Mouse (Mus musculus): ENCODE data around the gene Sars2. TPM values are rescaled to one million over a fixed set of nuclear protein-coding genes. Genes with fewer than 3 reads are reported as not detected.
A peak's percentile ranks its signal among the peaks of the same experiment; 100 is the strongest.

Gene Sars2
- total RNA-seq, 2 experiments from 2014 or later: 18.5 to 18.8 TPM

DNA sequence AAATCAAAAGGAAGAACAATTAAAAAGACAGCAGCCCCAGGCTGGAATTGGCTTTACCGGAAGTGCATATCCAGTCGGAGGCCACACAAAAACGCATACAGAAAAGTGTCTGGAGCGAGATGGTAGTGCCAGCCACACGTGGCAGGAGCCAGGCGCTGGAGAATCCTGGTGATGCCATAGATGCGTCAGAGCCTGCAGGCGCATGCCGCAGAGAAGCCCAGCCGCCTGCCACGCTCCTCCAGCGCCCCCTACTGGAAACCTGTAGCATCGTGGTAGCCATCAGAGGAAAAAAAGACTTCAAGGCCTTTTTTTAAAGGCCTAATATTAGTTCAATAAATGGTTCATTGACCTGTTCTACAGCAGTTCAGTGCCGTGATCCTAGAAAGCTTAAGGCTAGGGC, 15.2 kb upstream of the Sars2 start:
- peak; percentile 90 to 91 for DNase-seq

DNA sequence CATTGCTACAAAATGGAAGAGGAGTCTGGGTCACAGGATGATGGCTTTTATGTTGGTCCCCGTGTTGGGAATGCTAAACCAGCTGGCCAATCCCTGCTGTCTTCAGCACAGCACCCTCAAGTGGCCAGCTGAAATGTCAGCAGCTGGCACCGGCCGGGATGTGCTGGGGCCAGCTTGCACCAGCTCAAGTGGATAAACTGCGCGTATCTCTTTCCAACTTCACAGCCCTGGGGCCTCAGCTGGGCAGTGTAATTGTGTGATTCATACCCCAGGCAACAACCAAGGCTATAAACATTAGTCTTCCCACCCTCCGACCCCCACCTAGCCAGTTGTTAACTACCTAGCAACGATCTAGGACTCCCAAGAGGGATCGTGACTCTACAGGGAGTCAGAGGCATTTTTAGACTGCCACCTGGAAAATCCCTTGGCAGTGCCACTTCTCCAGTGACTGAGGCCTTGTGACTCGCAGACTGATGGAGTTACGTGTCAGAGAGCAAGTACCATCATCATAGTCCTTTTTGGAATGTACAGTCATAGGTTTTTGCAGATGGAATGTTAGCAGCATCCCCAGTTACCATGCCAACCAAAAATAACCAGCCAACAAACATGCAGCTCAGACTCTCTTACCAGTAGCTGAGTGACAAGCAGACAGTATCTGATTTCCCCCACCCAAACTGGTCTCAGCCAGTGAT, 14.0 kb upstream of the Sars2 start:
- DNase-seq: peak; percentile 32 to 38

DNA sequence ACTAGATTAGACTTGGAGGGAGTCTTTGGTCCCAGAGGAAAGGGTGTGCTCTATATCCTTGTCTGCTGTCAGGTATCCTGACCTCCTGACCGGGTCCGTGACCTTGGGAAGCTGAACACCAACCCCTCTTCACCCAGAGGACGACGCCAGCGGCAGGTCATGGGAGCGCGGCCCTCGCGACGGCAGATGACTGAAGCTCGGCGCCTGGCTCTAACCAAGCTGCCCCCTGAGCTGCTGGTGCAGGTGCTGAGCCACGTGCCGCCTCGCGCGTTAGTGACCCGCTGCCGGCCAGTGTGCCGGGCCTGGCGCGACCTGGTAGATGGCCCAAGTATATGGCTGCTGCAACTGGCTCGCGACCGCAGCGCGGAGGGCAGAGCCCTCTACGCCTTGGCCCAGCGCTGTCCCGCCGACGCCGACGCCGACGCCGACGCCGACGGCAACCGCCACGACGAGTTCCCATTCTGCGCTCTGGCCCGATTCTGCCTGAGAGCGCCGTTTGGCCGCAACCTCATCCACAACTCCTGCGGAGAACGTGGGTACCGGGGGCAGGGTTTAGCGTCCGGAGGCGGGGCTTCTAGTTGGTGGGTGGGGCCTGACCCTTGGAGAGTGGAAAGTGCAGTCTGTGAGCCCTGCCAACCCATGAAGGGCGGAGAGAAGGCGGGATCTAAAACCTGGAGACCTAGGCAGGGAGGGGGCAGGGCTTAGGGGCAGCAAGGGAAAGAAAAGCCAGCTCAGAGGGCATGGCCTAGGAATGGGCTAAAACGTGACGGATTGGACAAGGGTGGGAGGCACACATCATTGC, 9.2 kb upstream of the Sars2 start:
- DNase-seq: peak; percentile 91

DNA sequence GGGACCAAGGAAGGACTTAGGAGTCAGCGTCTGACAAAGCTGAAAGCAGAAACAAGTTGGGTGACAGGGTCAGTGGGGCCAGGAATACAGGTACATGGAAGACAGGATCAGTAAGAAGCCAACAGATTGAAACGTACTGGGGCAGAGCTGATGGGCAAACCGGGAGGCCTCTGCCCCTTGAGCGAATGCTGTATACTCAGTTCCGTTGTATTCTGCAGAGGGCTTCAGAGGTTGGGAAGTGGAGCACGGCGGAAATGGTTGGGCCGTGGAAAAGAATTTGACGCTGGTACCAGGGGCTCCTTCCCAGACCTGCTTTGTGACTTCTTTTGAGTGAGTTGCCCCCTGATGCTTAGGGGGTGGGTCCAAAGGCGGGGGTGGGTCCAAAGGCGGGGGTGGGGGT, 8.6 kb upstream of the Sars2 start:
- DNase-seq: no peak

DNA sequence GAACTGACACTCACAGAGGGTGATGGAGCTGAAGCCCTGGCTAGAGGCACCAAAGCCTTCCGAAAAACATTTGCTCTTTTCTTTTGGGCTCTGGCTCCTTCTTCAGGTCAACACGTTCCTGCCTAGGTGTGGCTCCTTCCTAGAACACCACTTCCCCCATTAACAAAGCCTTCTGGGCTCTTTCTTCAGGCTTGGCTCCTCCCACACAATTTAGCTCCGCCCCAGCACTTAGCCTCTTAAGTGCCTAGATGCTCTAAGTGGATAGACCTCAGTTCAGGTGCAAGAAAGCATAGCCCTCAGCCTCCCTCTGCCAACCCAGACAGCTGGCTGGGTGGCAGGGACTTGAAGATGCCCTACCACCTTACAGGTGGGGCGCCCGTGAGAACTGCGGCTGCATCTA, 6.1 kb upstream of the Sars2 start:
- no peak for DNase-seq

DNA sequence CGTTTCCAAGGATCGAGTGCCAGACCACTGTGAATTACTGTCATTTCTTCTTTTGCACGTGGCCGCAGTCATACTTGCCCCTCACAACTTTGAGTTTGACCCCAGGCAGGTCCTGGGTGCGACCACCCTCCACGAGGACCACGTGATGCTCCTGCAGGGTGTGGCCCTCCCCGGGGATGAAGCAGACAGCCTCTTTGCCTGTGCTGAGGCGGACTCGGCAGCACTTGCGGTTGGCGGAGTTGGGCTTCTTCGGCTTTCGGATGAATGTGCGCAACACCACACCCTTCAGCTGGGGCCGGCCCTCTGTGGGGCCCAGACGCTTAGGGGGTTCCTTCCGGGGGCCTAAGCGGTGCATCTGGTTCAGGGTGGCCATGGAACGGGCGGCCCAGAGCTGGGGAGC, 2.0 kb upstream of the Sars2 start:
- DNase-seq: no peak

DNA sequence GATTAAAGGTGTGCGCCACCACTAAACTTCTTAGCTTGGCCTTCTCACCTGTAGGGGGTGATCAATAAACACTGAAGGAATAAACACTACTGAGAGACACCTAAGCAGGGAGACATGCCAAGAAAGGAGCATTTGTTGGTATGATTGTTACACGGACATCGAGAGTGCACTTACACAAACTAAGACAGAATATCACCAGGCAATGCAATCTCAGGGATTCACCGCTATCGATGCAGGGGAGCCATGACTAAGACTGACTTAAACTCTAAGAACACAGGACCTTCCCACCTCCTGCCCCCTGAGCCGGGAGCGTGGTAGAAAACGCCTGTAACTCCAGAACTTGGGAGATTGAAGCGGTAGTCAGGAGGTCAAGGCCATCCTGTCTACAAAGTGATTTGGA, 843 bp upstream of the Sars2 start:
- peak; percentile 32 to 33 for DNase-seq

DNA sequence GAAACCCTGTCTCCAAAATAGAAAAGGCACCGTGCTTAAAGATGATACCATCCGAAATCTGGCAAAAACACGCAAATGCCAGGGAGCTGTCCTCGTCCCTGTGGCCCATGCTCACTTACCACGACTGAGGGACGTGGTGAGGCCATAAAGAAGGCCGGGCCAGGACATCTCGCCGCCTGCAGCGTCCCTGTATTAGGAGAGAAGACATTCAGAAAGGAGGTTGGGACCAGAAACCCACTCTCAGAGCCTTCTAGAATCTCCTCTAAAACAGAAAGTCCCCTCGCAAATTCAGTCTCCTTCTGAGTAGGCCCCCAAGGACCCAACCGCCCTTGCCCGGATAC, 454 bp upstream of the Sars2 start:
- DNase-seq: no peak

DNA sequence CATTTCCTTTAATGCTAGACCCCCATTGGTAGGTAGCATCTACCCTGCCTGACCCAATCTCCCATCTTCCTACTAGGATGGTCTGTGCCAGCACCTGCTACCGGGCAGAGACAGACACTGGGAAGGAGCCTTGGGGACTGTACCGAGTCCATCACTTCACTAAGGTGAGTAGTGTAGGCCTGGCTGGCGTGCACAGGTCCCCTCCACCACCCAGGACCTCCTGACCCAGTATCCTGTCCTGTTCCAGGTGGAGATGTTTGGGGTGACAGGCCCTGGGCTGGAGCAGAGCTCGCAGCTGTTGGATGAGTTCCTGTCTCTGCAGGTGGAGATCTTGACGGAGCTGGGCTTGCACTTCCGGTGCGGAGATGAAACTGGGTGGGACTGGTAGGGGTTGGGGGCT, 8.1 kb downstream of the Sars2 start:
- no peak for DNase-seq

DNA sequence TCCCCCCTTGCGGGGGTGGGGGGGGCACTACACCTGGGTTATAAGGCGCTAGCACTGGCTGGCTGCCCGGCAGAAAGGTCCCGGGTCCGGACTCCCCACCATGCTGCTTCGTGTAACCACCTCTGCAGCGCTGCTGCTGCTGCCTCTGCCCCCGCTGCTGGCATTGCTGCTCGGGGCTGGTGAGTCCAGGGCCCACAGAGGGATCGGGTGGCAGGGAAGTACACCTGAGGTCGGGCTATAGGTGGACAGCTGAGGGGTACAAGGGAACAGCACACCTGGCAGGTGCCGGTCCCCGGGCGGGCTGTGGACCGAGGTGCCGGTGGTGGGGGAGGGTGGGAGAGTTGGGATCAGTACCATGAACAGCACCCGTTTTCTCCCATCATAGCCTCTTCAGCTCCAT, 14.3 kb downstream of the Sars2 start, which contains the start of gene Ccer2:
Gene Ccer2 (plus strand): TSS at position 96 of the 400 bp plus-strand sequence.
- no peak for DNase-seq

DNA sequence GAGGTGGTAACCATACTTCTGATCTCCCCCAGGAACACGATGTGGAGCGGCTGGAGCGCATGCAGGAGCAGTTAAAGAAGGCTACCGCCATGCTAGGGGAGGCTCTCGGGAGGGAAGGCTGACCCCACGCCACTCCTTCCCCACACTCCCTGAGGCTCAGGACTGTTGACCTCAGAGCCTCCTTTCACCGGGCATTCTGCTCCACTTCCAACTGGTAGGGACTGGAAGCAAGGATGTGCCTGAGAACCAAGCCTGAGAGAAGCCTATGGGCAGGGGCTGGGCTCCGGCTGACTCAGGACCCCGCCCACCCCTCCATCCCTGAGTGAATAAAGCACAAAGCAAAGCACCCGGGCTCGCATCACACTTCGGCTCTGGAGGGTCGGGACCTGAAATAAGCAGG, 16.8 kb downstream of the Sars2 start:
- DNase-seq: no peak

DNA sequence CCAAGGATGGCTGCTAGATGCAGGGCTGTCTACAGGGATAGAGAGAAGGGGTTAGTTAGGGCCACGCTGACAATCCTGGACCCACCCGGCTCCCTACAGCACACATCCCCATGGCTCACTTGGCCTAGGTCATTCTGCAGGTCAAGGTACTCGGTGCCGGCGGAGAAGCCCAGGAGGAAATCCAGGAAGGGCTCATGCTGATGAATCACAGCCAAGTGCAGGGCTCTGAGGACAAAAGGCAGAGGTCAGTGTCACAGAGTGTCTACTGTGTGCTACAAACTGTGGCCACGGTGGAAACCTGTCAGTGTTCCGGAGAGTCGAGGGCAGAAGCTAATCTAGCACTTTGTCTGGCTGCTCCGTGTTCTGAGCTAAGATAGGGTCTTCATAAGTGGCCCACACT, 20.1 kb downstream of the Sars2 start:
- peak; percentile 34 to 56 for DNase-seq

DNA sequence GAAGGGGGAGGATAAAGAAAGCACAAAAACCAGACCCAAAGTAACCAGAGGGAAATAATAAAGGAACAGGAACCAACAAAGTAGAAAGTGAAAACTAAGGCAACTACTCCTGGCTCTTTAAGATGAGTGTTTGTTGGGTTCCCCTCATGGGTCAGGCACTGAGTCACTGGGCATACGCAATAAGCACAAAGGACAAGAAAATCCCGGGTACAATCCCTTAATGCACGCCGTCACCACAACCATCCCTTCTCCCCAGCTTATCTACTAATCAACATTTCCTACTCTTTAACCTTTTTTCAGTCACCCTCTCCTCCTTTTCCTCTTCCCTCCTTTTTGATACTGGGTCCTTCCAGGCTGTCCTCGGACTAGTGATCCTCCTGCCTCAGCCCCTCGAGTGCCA, 23.4 kb downstream of the Sars2 start:
- peak; percentile 45 to 55 for DNase-seq

DNA sequence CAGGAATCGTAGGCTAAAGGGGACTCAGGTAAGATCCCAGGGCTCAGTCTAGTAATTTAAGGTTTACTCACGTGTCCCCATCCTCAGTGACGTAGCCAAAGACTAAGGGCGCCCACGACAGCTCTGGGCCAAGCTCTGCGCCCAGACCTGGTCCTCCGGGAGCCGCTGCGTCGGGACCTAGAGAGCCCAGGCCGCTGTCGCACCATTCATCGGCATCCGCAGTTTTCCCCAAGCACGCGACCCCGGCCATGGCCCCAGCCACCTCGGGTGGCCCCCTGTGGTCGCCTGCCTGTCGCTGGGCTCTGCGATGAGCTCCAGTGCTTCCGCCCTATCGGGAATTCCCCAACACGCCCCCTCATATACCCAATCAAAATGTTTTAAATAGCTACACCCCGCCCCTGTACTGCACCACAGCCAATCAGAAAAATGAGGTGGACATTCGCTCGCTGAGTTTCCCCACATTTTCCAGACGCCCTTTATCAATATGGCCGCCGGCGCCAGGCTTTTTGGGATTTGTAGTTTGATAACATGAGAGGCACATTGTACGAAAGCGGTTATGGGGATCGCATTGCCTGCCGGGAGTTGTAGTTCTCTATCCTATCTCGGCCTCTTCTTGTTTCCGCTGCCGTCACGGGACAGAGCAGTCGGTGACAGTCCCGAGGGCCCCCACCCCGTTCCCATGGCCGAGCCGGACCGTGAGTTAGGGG, 24.5 kb downstream of the Sars2 start, which contains the start of gene Sirt2:
Gene Sirt2 (plus strand): TSS at position 563 of the 707 bp plus-strand sequence.
- DNase-seq: peak; percentile 94 to 97

DNA sequence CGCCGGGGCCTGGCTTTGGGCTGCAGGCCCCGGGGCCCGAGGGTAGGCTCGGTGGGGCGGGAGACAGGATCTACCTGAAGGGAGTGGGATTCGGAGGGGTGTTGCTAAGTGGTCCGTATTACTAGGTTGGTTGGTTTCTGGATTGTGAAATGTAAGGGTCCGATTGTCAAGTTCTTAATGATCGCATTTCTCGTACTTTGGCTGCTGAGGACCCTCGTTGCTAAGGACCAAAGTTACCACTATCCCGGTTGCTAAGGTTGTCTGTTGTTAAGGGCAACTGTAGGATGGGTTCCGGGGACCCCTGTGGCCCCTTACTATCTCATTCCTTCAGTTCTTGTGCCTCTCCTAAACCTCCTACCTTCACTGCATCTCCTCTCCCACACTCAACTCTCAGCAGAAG, 25.1 kb downstream of the Sars2 start:
- no peak for DNase-seq

DNA sequence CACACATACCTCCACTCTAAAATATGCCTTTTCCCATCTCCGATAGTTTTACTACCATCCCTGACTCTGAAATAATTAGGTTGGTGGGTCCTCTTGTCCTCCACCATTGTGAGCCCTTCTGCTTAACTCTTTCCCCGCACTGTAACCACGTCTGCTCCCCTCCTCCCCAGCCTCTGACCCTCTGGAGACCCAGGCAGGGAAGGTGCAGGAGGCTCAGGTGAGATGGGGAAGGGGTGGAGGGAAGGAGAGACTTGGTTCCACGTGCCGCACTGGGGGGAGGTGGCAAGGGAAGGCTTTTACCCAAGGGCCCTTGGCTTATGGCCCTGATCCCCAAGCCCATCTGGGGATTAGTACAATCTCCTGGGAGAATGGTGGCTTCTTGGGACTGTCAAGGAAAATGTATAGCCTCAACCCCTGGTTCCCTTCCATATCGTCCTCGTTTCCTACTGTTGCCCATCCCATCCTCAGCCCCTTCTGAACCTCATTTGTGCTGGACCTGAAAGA, 25.7 kb downstream of the Sars2 start, which contains the start of gene Nfkbib:
Gene Nfkbib (minus strand): TSS at position 51 of the 504 bp plus-strand sequence.
- no peak for DNase-seq

DNA sequence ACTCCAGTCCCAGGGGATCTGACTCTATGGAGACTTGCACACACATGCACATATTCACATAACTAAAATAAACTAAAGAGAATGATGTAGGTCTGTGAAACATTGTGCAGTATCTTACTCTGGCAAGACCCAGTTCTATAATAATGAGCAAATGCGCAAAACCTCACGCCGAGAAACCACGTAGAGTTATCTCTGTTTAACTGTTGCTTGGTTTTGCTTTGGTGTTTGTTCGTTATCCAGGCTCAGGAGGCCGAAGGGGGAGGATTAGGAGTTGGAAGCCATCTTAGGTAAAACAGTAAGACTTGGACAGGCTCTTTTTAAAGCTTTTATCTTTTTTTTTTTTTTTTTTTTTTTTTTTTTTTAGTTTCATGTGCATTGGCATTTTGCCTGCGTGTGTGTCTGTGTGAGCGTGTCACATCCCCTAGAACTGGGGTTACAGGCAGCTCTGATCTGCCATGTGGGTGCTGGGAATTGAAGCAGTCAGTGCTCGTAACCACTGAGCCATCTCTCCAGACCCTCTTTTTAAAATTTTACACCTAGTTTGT, 27.7 kb downstream of the Sars2 start:
- no peak for DNase-seq

DNA sequence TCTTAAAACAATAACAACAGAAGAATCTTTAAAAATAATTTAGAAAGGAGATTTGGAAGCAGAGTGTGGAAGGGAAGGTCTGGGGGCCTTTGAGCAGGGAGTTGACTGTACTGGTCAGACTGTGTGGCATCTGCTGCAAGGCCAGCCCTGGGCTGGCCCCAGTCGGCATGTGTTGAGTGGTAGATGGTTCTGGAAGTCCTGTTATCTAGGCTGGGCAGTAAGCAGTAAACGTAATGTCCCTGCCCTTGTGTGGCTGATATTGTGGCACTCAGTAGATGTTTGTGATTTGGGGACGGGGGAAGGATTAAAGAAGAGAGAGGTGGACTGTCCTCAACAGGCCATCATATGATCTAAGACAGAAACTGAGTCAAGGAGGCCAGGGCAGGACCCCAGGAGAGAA, 28.5 kb downstream of the Sars2 start:
- DNase-seq: no peak

DNA sequence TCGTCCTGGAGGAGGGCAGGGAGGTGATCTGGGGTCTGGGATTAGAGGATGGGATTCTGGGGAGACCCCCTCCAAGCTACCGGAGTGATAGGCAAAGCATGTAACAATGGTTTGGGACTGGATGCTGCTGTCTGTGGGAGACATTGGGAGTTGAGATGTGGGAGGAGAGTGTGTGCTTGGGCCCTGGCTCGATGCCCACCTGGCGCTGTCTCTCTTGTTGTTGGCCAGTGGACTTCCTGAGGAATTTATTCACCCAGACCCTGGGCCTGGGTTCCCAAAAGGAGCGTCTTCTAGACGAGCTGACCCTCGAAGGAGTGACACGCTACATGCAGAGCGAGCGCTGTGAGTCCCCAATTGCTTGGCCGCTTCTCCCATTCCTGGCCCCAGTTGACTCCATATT, 30.1 kb downstream of the Sars2 start:
- DNase-seq: peak in 1 of 2 experiments; percentile 28

DNA sequence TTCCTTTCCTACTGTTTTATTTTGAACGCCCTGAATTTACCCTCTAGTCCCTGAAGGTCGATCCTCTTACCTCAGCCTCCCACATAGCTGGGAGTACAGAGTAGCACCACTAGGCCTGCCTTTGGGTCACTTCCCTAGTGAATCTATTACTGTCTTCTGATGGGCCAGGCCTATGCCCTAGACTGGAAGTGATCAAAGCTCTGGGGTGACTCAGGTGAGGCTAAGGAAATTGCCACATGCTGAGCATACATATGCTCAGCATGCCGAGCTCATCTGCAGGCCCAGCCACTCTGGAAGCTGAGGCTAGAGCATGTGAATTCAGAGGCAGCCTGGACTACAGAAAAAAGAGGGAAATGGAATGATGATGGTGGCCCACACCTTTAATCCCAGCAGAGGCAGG, 31.4 kb downstream of the Sars2 start:
- no peak for DNase-seq

DNA sequence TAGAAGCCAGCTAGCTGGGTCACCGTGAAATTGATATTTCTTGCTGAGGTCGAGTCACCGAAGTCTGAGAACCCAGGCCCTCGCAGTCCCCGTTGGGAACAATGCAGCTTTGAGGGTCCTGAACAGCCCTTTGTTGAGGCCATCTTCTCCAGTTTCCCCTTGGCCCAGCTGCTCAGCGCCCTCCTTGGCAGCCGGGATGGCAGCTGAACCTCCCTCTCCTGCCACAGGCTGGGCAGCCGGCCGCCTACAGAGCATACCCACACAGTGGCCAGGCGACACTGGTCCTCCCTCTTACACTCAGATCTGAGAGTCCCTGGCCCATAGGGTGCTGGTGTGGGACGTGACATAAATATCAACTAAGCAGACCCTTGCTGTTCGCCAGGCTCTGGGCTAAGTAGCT, 32.4 kb downstream of the Sars2 start:
- DNase-seq: no peak

DNA sequence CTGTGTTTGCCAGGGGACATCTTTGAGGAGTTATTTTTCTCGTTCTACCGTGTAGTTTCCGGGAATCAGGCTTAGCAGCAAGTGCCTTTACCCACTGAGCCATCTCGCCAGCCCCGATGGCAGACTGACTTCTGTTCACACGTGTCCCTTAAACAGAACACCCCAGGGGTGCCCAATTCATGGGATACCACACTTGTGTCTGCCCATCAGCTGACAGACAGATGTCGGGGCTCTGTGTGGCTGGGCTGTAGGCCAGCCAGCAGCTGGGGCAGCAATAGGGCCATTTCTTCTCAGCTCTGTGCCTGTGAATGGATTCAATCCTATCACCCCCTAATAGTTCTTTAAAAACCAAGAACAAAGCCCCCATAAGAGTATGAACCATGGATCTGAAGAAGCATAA, 33.3 kb downstream of the Sars2 start:
- no peak for DNase-seq

DNA sequence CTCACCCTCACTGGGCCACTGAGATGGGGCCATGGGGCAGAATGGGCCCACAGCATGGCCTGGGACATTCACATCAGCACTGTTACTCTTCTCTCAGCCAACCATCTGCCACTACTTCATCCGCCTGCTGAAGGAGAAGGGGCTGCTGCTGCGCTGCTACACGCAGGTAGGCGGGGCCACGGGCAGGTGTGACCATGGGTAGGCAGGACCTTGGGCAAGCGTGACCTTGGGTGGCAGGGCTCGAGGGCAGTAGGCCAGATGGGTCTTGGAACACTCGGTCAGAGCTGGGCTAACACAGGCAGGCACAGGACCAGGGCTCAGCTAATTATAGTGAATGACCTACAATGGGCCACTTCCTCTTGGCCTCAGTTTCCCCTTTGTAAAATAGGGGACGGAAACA, 37.0 kb downstream of the Sars2 start:
- peak; percentile 40 to 41 for DNase-seq

Measured in adrenal gland, postnatal 36 days (tissue).